Mouse (Mus musculus): Measurements from ENCODE around the gene Etv4. TPM values are rescaled to one million over a fixed set of nuclear protein-coding genes. Genes with fewer than 3 reads are reported as not detected.

Gene Etv4
- polyA plus RNA-seq, 1 experiment from 2014 or later = 51.2 TPM

DNA sequence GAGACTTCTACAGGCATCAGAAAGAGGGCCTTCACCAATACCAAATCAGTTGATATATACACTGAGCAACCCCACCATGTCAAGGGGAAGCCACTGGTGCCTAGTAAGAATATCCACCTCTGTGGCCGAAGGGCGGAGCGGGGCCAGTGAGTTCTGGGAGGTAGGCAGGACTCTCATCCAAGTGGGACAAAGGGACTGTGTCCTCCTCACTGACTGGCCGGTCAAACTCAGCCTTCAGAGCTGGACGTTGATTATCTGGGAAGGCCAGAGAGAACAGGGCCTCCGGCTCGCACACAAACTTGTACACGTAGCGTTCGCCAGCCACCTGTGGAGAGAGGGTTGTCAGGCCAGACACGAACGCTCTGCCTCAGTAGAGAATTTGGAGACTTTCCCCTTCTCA is 14.9 kb downstream of the Etv4 start:
- ATAC-seq (no peak), DNase-seq (ENCODE audit: low read depth, low spot score) (no peak)
- no peaks in the 10 kb centered on the region for H3K27me3 ChIP-seq
- no peak for TF ChIP-seq CTCF (IDR thresholded peaks at IDR 0.05)
- POLR2A ChIA-PET = no interaction called here
- CTCF ChIA-PET = no interaction called here
- in situ Hi-C loops (cut with MboI; ENCODE audit: low pct_unique_long_range_greater_than_20kb) = no loop called here

DNA sequence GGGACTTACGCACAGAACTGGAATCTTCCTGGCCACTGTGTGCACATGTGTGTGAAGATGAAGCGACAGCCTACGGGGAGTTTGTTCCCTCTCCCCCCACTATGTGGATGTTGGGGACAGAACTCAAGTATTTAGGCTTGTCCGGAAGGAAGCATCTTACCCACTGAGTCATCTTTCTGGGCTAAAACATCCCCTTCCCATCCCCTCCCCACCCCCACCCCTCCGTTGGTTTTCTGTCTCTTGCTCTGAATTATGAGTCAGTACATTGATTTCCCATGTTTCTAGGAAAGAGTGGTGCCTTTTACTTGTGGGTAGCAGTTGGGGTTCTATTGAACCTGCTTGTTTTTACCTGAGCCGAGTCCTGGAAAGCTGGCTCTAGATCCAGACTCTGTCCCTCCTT is 16.4 kb downstream of the Etv4 start:
- DNase-seq (ENCODE audit: low read depth, low spot score) (no peak), ATAC-seq (no peak)
- CTCF ChIA-PET = no interaction called here
- TF ChIP-seq CTCF (IDR thresholded peaks at IDR 0.05) = no peak
- POLR2A ChIA-PET = interaction anchor here (1.2 kb wide), 1 partner anchor 19 kb away, joined by 3 read pairs; no protein-coding TSS in a partner anchor
- in situ Hi-C loops (cut with MboI; ENCODE audit: low pct_unique_long_range_greater_than_20kb) = loop anchor here (10.0 kb wide), 1 partner anchor 46 kb away; no protein-coding TSS in a partner anchor
- H3K27me3 ChIP-seq = no peaks in the 10 kb centered on the region

DNA sequence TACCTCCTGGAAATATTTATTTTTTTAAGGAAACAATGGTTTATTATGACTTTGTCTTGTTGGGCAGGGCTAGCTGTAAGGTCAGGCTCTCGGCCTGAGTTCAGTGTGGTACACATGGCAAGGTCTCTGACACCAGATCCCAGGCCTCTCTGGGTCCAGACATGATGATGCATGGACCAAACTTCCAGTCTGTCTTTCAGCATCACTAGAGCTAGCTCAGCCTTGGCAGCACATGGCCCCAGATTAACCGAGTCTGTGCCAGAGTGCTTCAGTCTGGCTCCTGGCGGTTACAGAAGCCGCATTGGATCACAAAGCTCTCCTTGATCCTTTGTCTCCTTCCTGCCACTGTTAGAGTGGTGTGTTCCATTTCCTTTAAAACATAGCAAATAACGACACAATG is 17.8 kb downstream of the Etv4 start:
- H3K27me3 ChIP-seq = no peaks in the 10 kb centered on the region
- DNase-seq (ENCODE audit: low read depth, low spot score) = no peak
- ChIA-PET POLR2A (no interaction called here), CTCF (interaction anchor here (1.0 to 3.8 kb wide), 3 partner anchors 18 to 143 kb away, joined by 3 to 15 read pairs (median 5); partner anchors contain the start of gene Etv4)
- no peak for ATAC-seq
- in situ Hi-C loops (cut with MboI; ENCODE audit: low pct_unique_long_range_greater_than_20kb) = loop anchor here (10.0 kb wide), 1 partner anchor 47 kb away; no protein-coding TSS in a partner anchor
- TF ChIP-seq CTCF (IDR thresholded peaks at IDR 0.05) = no peak

DNA sequence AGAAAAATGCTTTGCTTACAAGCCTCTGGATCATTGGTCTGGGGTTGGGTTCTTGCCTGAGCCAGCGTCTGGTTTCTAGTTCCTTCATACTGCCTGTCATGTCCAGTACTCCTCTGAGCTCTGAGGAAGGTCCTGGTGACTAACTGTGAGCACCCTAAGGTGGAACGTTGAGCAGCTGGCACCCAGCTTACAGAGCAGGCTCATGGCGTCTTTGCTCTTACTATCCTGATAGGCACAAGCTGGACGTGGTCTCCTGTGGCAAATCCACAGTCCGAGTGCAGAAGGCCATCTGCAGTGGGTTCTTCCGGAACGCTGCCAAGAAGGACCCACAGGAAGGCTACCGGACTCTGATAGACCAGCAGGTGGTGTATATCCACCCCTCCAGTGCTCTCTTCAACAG is 20.6 kb downstream of the Etv4 start:
- ATAC-seq = no peak
- in situ Hi-C loops (cut with MboI; ENCODE audit: low pct_unique_long_range_greater_than_20kb) = loop anchor here (10.0 kb wide), 1 partner anchor 50 kb away; no protein-coding TSS in a partner anchor
- ChIA-PET POLR2A (no interaction called here), CTCF (interaction anchor here (1.2 to 3.8 kb wide), 2 partner anchors 50 to 146 kb away, joined by 3 to 15 read pairs; no protein-coding TSS in a partner anchor)
- H3K27me3 ChIP-seq = no peaks in the 10 kb centered on the region
- no peak for DNase-seq (ENCODE audit: low read depth, low spot score)
- TF ChIP-seq CTCF (IDR thresholded peaks at IDR 0.05) = no peak

DNA sequence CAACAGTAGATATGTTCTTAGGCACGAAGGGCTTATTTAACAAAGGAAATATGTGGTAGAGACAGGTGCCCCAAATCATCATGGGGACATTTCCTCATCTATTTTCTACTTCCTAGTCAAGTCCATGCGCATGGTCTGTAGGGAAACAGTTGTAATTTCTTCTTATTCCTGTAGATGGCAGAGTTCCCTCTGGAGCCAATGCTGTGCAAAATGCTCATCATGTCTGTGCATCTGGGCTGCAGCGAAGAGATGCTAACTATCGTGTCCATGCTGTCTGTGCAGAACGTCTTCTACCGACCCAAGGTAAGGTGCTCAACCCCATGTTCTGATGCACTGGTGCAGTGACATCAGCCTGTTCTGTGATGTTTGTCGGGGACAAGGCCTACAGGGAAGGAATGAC is 21.4 kb downstream of the Etv4 start:
- ChIA-PET CTCF (interaction anchor here (0.8 to 1.3 kb wide), 5 partner anchors 10 to 147 kb away, joined by 3 to 12 read pairs (median 6); no protein-coding TSS in a partner anchor), POLR2A (no interaction called here)
- no peaks in the 10 kb centered on the region for H3K27me3 ChIP-seq
- no peak for ATAC-seq
- in situ Hi-C loops (cut with MboI; ENCODE audit: low pct_unique_long_range_greater_than_20kb) = loop anchor here (10.0 kb wide), 1 partner anchor 51 kb away; no protein-coding TSS in a partner anchor
- peak; percentile 86 for TF ChIP-seq CTCF (IDR thresholded peaks at IDR 0.05)
- DNase-seq (ENCODE audit: low read depth, low spot score) = peak; percentile 30

DNA sequence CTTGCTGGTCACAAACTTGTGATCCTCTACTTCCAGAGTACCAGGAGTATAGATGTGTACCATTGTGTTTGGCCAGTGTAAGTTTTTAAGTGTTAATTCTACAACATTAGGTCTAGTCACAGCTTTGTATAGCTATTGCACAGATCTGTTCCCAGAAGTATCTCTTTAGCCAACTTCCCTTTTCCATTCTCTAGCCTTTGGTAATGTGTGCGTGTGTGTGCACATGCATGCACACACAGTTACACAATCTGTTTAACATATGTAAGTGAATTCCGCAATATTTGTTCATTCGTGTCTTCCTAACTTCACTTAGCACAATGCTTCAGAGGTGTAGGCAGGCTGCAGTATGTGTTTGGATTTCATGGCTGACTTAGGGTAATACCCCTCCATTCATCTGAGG is 25.6 kb downstream of the Etv4 start:
- no peak for TF ChIP-seq CTCF (IDR thresholded peaks at IDR 0.05)
- POLR2A ChIA-PET = interaction anchor here (0.8 kb wide), 1 partner anchor 47 kb away, joined by 4 read pairs; no protein-coding TSS in a partner anchor
- H3K27me3 ChIP-seq = no peaks in the 10 kb centered on the region
- DNase-seq (ENCODE audit: low read depth, low spot score) (no peak), ATAC-seq (no peak)
- CTCF ChIA-PET = no interaction called here
- in situ Hi-C loops (cut with MboI; ENCODE audit: low pct_unique_long_range_greater_than_20kb) = loop anchor here (5.0 kb wide), 1 partner anchor 148 kb away; no protein-coding TSS in a partner anchor

DNA sequence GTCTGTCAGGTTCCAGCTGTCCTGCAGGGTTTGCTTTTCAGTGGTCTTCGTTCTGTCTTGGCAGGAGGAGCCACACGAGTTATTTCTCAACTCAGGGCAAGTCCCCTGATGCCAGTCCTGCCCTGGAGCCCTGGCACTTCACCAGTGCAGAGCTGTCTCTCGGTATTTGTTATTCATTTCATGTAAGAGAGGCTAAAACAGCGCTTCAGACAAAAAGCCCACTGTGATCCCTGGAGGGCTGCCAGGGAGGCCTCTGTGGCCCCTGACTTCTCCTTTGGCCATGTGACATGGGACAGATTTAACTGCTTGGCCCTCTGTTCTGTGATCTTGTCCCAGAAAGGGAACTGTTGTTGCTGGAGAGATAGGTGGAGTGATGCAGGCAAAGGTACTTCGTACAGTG is 26.7 kb downstream of the Etv4 start:
- no peaks in the 10 kb centered on the region for H3K27me3 ChIP-seq
- ChIA-PET POLR2A (no interaction called here), CTCF (interaction anchor here (3.8 kb wide), 1 partner anchor 55 kb away, joined by 11 read pairs; no protein-coding TSS in a partner anchor)
- in situ Hi-C loops (cut with MboI; ENCODE audit: low pct_unique_long_range_greater_than_20kb) = loop anchor here (5.0 kb wide), 1 partner anchor 149 kb away; no protein-coding TSS in a partner anchor
- DNase-seq (ENCODE audit: low read depth, low spot score) (no peak), ATAC-seq (no peak)
- TF ChIP-seq CTCF (IDR thresholded peaks at IDR 0.05) = no peak

DNA sequence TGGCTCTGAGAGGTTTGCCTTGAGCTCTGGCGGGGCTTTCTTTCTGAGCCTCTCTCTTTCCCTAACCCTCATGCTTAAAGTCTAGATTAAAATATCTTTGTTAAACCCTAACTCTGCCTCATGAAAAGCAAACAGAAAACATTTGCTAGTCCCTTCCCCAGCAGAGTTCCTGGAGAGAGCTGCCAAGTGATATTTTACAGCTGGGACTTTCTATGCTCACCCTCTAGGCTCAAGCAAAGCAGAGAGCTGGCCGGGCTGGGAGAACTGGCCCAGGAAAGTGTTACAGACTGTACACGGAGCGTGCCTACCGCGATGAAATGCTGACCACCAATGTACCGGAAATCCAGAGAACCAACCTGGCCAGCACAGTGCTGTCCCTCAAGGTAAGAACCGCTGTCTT is 27.8 kb downstream of the Etv4 start:
- in situ Hi-C loops (cut with MboI; ENCODE audit: low pct_unique_long_range_greater_than_20kb) = loop anchor here (5.0 kb wide), 1 partner anchor 150 kb away; no protein-coding TSS in a partner anchor
- ATAC-seq (no peak), DNase-seq (ENCODE audit: low read depth, low spot score) (no peak)
- ChIA-PET POLR2A (no interaction called here), CTCF (interaction anchor here (3.8 kb wide), 1 partner anchor 56 kb away, joined by 11 read pairs; no protein-coding TSS in a partner anchor)
- H3K27me3 ChIP-seq = no peaks in the 10 kb centered on the region
- no peak for TF ChIP-seq CTCF (IDR thresholded peaks at IDR 0.05)

DNA sequence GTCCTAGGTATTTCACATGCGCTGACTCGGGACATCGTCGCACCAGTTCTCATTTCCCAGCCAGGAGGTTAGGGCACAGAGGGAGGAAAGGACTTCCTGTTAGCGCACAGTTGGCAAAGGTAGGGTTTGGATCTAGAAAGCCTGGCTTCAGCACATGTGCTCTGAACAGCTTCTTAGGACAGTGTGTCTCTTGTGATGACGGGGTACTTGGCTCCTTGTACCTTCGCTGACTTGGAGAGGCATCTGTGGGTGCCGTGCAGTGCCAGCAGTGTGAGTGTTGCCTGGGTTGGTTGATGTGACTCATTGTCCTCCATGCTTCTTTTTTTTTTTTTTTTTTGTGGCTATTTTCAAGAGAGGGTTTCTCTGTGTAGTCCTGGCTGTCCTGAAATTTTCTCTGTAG is 28.6 kb downstream of the Etv4 start:
- POLR2A ChIA-PET = no interaction called here
- ATAC-seq (no peak), DNase-seq (ENCODE audit: low read depth, low spot score) (no peak)

DNA sequence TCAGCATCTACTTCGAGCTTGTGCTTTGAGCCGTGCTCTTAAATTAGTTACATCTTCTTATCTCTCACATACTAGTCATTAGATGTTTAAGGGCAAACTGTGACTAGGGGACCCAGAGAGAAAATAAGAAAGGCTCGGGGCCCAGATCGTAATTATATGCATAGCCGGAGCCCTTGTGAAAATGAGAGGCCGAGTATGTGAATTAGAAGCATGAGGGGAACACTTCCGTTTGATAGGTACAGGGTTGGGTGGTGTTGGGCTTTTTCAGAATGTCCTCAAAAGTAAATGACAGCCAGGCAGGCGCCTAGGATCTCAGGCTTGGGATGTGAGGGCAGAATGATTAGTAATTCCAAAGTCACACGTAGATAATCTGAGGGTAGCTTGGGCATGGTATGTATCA is 51.6 kb downstream of the Etv4 start:
- H3K27me3 ChIP-seq = no peaks in the 10 kb centered on the region
- ChIA-PET CTCF (interaction anchor here (0.7 to 8.0 kb wide), 15 partner anchors 9 to 176 kb away, joined by 3 to 87 read pairs (median 7); partner anchors contain the start of gene Arl4d), POLR2A (interaction anchor here (0.6 to 4.0 kb wide), 5 partner anchors 12 to 89 kb away, joined by 3 to 41 read pairs (median 4); no protein-coding TSS in a partner anchor)
- TF ChIP-seq CTCF (IDR thresholded peaks at IDR 0.05) = no peak
- ATAC-seq (no peak), DNase-seq (ENCODE audit: low read depth, low spot score) (no peak)
- in situ Hi-C loops (cut with MboI; ENCODE audit: low pct_unique_long_range_greater_than_20kb) = loop anchor here (5.0 kb wide), 1 partner anchor 71 kb away; no protein-coding TSS in a partner anchor

More for the DNA sequence above, 28.6 kb downstream of the Etv4 start:
- H3K27me3 ChIP-seq = no peaks in the 10 kb centered on the region
- CTCF ChIA-PET = interaction anchor here (3.1 to 3.8 kb wide), 2 partner anchors 57 to 154 kb away, joined by 11 to 13 read pairs; no protein-coding TSS in a partner anchor
- no peak for TF ChIP-seq CTCF (IDR thresholded peaks at IDR 0.05)
- in situ Hi-C loops (cut with MboI; ENCODE audit: low pct_unique_long_range_greater_than_20kb) = loop anchor here (5.0 kb wide), 1 partner anchor 151 kb away; no protein-coding TSS in a partner anchor

All from Patski (cell line).